Mouse (Mus musculus) limb, embryonic 10.5 days (tissue): ENCODE measurements at regions not wholly inside any gene's neighbourhood (a gene's known extent, or its start where the extent isn't known, plus 50 kb on each side); places are given as distances from the start of the nearest gene placed in this dataset.
A peak's percentile ranks its signal among the peaks of the same experiment; 100 is the strongest.

Experiments used
- DNase-seq: peaks from one replicate; pipeline ENCODE4 v3.0.0-alpha.2; 2017; ENCODE audit warnings: low spot score
- H3K27ac ChIP-seq: fragments of 300-500 bp; sonication (generic); 2 replicates; pipeline ENCODE4 v1.5.1; 2016; ENCODE audit warnings: mild to moderate bottlenecking
- H3K27me3 ChIP-seq: fragments of 300-500 bp; sonication (generic); 2 replicates; pipeline ENCODE4 v1.6.1; 2016; ENCODE audit warnings: low read depth, mild to moderate bottlenecking; ENCODE audit not compliant: poor library complexity, severe bottlenecking
- H3K36me3 ChIP-seq: fragments of 300-500 bp; sonication (generic); 2 replicates; pipeline ENCODE4 v1.6.1; 2016; ENCODE audit warnings: mild to moderate bottlenecking, moderate library complexity
- H3K4me1 ChIP-seq: fragments of 300-500 bp; sonication (generic); 2 replicates; pipeline ENCODE4 v1.6.1; 2016
- H3K4me3 ChIP-seq: fragments of 300-500 bp; sonication (generic); 2 replicates; pipeline ENCODE4 v1.5.1; 2016; ENCODE audit warnings: mild to moderate bottlenecking, moderate library complexity
- H3K9me3 ChIP-seq: fragments of 300-500 bp; sonication (generic); replicated peaks from 2 replicates; pipeline ENCODE4 v1.6.1; 2016; ENCODE audit warnings: mild to moderate bottlenecking
- WGBS: fragments of 180-500 bp; shearing (Covaris S2); methylation state at CpG from one replicate; pipeline ENCODE4 v1.1.7; 2016; 5-methylcytosine and 5-hydroxymethylcytosine counted together

- WGBS, result 88% methylated on average over 3 of the region's 3 CpGs
- no peaks in the 10 kb centered on the region for H3K27me3 ChIP-seq
- H3K4me3 ChIP-seq, result no peak overlapping the region
- H3K36me3 ChIP-seq, result no peaks in the 10 kb centered on the region
- no peak for DNase-seq
- H3K9me3 ChIP-seq, result no peaks in the 10 kb centered on the region
- H3K27ac ChIP-seq, result no peak overlapping the region
- peaks cover 5% of the 10 kb centered on the region for H3K4me1 ChIP-seq
Measured at GRCm38 (mm10) chr16:78247189-78247588, 54.1 kb upstream of the Cxadr start.

- Histone ChIP-seq H3K4me1 (peaks cover 9% of the 10 kb centered on the region), H3K27ac (no peak overlapping the region), H3K27me3 (peaks cover 10% of the 10 kb centered on the region; the same call in 1 of the 2 replicates), H3K9me3 (no peaks in the 10 kb centered on the region), H3K36me3 (no peaks in the 10 kb centered on the region), H3K4me3 (no peak overlapping the region)
- WGBS, result 90% methylated on average over 3 of the region's 3 CpGs
- DNase-seq, result no peak
Measured at GRCm38 (mm10) chr16:78242678-78243077, 58.6 kb upstream of the Cxadr start.

GRCm38 (mm10) chr16:78240152-78240551 lies 61.1 kb upstream of the Cxadr start:
- no peak overlapping the region for H3K4me3 ChIP-seq
- no peak overlapping the region for H3K27ac ChIP-seq
- H3K9me3 ChIP-seq, result no peaks in the 10 kb centered on the region
- peaks cover 25% of the 10 kb centered on the region for H3K27me3 ChIP-seq
- no peak for DNase-seq
- H3K4me1 ChIP-seq, result peaks cover 20% of the 10 kb centered on the region
- no peaks in the 10 kb centered on the region for H3K36me3 ChIP-seq
- 78% methylated on average over 4 of the region's 4 CpGs for WGBS

GRCm38 (mm10) chr16:78238052-78238701 lies 63.1 kb upstream of the Cxadr start:
- under 1% methylated on average over 18 of the region's 18 CpGs for WGBS
- Histone ChIP-seq H3K9me3 (no peaks in the 10 kb centered on the region), H3K4me1 (peaks cover 22% of the 10 kb centered on the region), H3K4me3 (peak overlapping the region; percentile 51), H3K27ac (no peak overlapping the region; the same call in 1 of the 2 replicates), H3K27me3 (peaks cover 25% of the 10 kb centered on the region), H3K36me3 (no peaks in the 10 kb centered on the region)
- peak; percentile 61 for DNase-seq

- Histone ChIP-seq H3K4me3 (peak overlapping the region; percentile 51), H3K36me3 (no peaks in the 10 kb centered on the region), H3K27ac (0 out of 2 replicates have a peak overlapping the region, but pooled peaks have one; percentile 46), H3K4me1 (peaks cover 22% of the 10 kb centered on the region), H3K27me3 (peaks cover 25% of the 10 kb centered on the region), H3K9me3 (no peaks in the 10 kb centered on the region)
- DNase-seq, result peak; percentile 45
- 2% methylated on average over 14 of the region's 15 CpGs for WGBS
Measured at GRCm38 (mm10) chr16:78237641-78238051, 63.6 kb upstream of the Cxadr start.

GRCm38 (mm10) chr16:78236746-78237640 lies 64.3 kb upstream of the Cxadr start:
- no peak for DNase-seq
- Histone ChIP-seq H3K27ac (0 out of 2 replicates have a peak overlapping the region, but pooled peaks have one; percentile 46), H3K4me3 (peak overlapping the region; percentile 51), H3K27me3 (peaks cover 25% of the 10 kb centered on the region), H3K36me3 (no peaks in the 10 kb centered on the region), H3K4me1 (peaks cover 22% of the 10 kb centered on the region), H3K9me3 (no peaks in the 10 kb centered on the region)
- 9% methylated on average over 25 of the region's 25 CpGs for whole genome bisulfite sequencing

GRCm38 (mm10) chr16:78232205-78232604 lies 69.1 kb upstream of the Cxadr start:
- Histone ChIP-seq H3K9me3 (no peaks in the 10 kb centered on the region), H3K36me3 (no peaks in the 10 kb centered on the region), H3K27me3 (peaks cover 15% of the 10 kb centered on the region), H3K4me3 (no peak overlapping the region), H3K27ac (no peak overlapping the region), H3K4me1 (peaks cover 9% of the 10 kb centered on the region; the same call in 1 of the 2 replicates)
- WGBS, result 80% methylated on average over 2 of the region's 2 CpGs
- no peak for DNase-seq

GRCm38 (mm10) chr16:78229013-78229412 lies 72.3 kb upstream of the Cxadr start:
- H3K4me3 ChIP-seq, result no peak overlapping the region
- no peaks in the 10 kb centered on the region for H3K27me3 ChIP-seq
- no peak overlapping the region for H3K27ac ChIP-seq
- no peaks in the 10 kb centered on the region for H3K4me1 ChIP-seq
- no peaks in the 10 kb centered on the region for H3K36me3 ChIP-seq
- whole genome bisulfite sequencing, result 93% methylated on average over 4 of the region's 4 CpGs
- H3K9me3 ChIP-seq, result no peaks in the 10 kb centered on the region
- no peak for DNase-seq

- H3K4me3 ChIP-seq, result no peak overlapping the region
- no peak for DNase-seq
- H3K27me3 ChIP-seq, result no peaks in the 10 kb centered on the region
- H3K36me3 ChIP-seq, result no peaks in the 10 kb centered on the region
- WGBS, result 77% methylated on average over 1 of the region's 1 CpGs
- H3K4me1 ChIP-seq, result peaks cover 7% of the 10 kb centered on the region
- H3K27ac ChIP-seq, result no peak overlapping the region
- no peaks in the 10 kb centered on the region for H3K9me3 ChIP-seq
Measured at GRCm38 (mm10) chr16:78222377-78222776, 78.9 kb upstream of the Cxadr start.

- H3K36me3 ChIP-seq, result no peaks in the 10 kb centered on the region
- no peaks in the 10 kb centered on the region for H3K27me3 ChIP-seq
- no peak for DNase-seq
- 94% methylated on average over 1 of the region's 1 CpGs for WGBS
- H3K9me3 ChIP-seq, result no peaks in the 10 kb centered on the region
- peaks cover 13% of the 10 kb centered on the region for H3K4me1 ChIP-seq
- no peak overlapping the region for H3K27ac ChIP-seq
- H3K4me3 ChIP-seq, result no peak overlapping the region
Measured at GRCm38 (mm10) chr16:78221781-78222180, 79.5 kb upstream of the Cxadr start.

GRCm38 (mm10) chr16:78217633-78218032 lies 83.7 kb upstream of the Cxadr start:
- DNase-seq, result no peak
- Histone ChIP-seq H3K9me3 (no peaks in the 10 kb centered on the region), H3K4me1 (peaks cover 14% of the 10 kb centered on the region), H3K27me3 (no peaks in the 10 kb centered on the region), H3K36me3 (no peaks in the 10 kb centered on the region), H3K27ac (peak overlapping the region; percentile 42; the same call in 1 of the 2 replicates), H3K4me3 (no peak overlapping the region)
- WGBS, result 75% methylated on average over 6 of the region's 6 CpGs

GRCm38 (mm10) chr16:78216752-78217351 lies 84.4 kb upstream of the Cxadr start:
- no peaks in the 10 kb centered on the region for H3K9me3 ChIP-seq
- H3K4me1 ChIP-seq, result peaks cover 14% of the 10 kb centered on the region
- no peaks in the 10 kb centered on the region for H3K36me3 ChIP-seq
- 47% methylated on average over 9 of the region's 9 CpGs for WGBS
- no peak for DNase-seq
- no peak overlapping the region for H3K27ac ChIP-seq
- no peak overlapping the region for H3K4me3 ChIP-seq
- H3K27me3 ChIP-seq, result no peaks in the 10 kb centered on the region

GRCm38 (mm10) chr16:78211687-78212086 lies 89.6 kb upstream of the Cxadr start:
- Histone ChIP-seq H3K4me3 (no peak overlapping the region), H3K36me3 (no peaks in the 10 kb centered on the region), H3K4me1 (peaks cover under 1% of the 10 kb centered on the region; the same call in 1 of the 2 replicates), H3K27ac (no peak overlapping the region), H3K27me3 (no peaks in the 10 kb centered on the region), H3K9me3 (no peaks in the 10 kb centered on the region)
- 80% methylated on average over 8 of the region's 8 CpGs for WGBS
- no peak for DNase-seq
